Mouse (Mus musculus) thymus, postnatal 25 days (tissue): Measurements from ENCODE around the gene Drd1.
A peak's percentile ranks its signal among the peaks of the same experiment; 100 is the strongest.

Experiments used
- DNase-seq: peaks from one replicate; pipeline ENCODE4 v3.0.0; 2022

Gene Drd1

GRCm38 (mm10) chr13:54072526-54073057 is 17.1 kb upstream of the Drd1 start:
- DNase-seq: no peak

GRCm38 (mm10) chr13:54071606-54072331 is 16.3 kb upstream of the Drd1 start, which contains the start of gene Sfxn1:
TSS of gene Sfxn1 (plus strand) at chr13:54071869.
- DNase-seq: peak; percentile 86

GRCm38 (mm10) chr13:54071011-54071410 is 15.5 kb upstream of the Drd1 start:
- no peak for DNase-seq

- DNase-seq: no peak
These were observed 12.2 kb upstream of the Drd1 start for GRCm38 (mm10) chr13:54067617-54068166.

GRCm38 (mm10) chr13:54066081-54066746 is 10.7 kb upstream of the Drd1 start:
- DNase-seq: no peak

GRCm38 (mm10) chr13:54063292-54063691 is 7.8 kb upstream of the Drd1 start:
- no peak for DNase-seq

- DNase-seq: no peak
These were observed 6.6 kb upstream of the Drd1 start for GRCm38 (mm10) chr13:54062068-54062467.

GRCm38 (mm10) chr13:54054962-54055361 is 543 bp downstream of the Drd1 start:
- DNase-seq: no peak

GRCm38 (mm10) chr13:54051641-54052040 is 3.9 kb downstream of the Drd1 start:
- no peak for DNase-seq

GRCm38 (mm10) chr13:54048679-54049352 is 6.7 kb downstream of the Drd1 start:
- DNase-seq: no peak

GRCm38 (mm10) chr13:54040256-54040655 is 15.2 kb downstream of the Drd1 start:
- no peak for DNase-seq

- DNase-seq: no peak
These were observed 17.6 kb downstream of the Drd1 start for GRCm38 (mm10) chr13:54037936-54038335.

- no peak for DNase-seq
These were observed 20.0 kb downstream of the Drd1 start for GRCm38 (mm10) chr13:54035541-54035940.

GRCm38 (mm10) chr13:54033653-54034052 is 21.9 kb downstream of the Drd1 start:
- no peak for DNase-seq

- no peak for DNase-seq
These were observed 28.4 kb downstream of the Drd1 start for GRCm38 (mm10) chr13:54027079-54027478.

GRCm38 (mm10) chr13:54023311-54023710 is 32.2 kb downstream of the Drd1 start:
- no peak for DNase-seq

- no peak for DNase-seq
These were observed 46.8 kb downstream of the Drd1 start for GRCm38 (mm10) chr13:54008716-54009115.
